Mouse (Mus musculus) E14TG2a.4 (cell line): ENCODE data around the gene Etv3.

Source experiments
- CTCF ChIP-seq: conservative IDR thresholded peaks from 2 replicates; pipeline ENCODE4 v1.5.1; 2014; ENCODE audit warnings: low read length
- NANOG ChIP-seq: IDR thresholded peaks from 2 replicates; pipeline ENCODE4 v1.6.1; 2014; ENCODE audit warnings: borderline replicate concordance, low read length, mixed read lengths

- TF ChIP-seq CTCF: no peak
- no peak for TF ChIP-seq NANOG
Observed at GRCm38 (mm10) chr3:87542481-87543215, 17.4 kb downstream of the Etv3 start.
